Comparison of ENCODE assay signal across 7 mouse cellular contexts in the genomic region with DNA sequence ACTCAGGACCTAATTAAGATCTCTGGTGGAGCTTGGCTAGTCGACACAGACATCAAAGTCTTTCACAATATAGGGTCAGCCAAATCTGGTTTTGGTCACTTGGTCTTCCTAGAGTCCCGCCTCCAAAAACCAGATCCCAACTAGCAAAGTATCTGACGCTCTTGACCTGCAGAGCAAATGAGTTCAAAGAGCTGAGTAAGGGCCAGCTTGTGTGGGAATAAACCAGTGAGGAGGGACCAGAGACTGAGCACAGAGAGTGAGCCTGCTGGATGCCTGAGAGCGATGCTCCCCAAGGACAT. TPM values are rescaled to one million over a fixed set of nuclear protein-coding genes. Genes with fewer than 3 reads are reported as not detected.
A peak's percentile ranks its signal among the peaks of the same experiment; 100 is the strongest.
DNase-seq lines count a peak whose midpoint lies in the region; ATAC-seq and TF ChIP-seq lines count a peak whose summit lies in the region.

No protein-coding gene starts in this region.

- H3K4me3 ChIP-seq in left cerebral cortex, adult 2 months, result peak overlapping the region; percentile 69
- peak overlapping the region; percentile 56; the same call in 1 of the 2 replicates for H3K4me3 ChIP-seq in forebrain, embryonic 12.5 days (replicated peaks)
- no peak overlapping the region for H3K4me3 ChIP-seq in intestine, embryonic 16.5 days (ENCODE audit: low read length)
- peak overlapping the region; percentile 62 for H3K4me3 ChIP-seq in neural tube, embryonic 13.5 days

- intact Hi-C loops in left cerebral cortex, adult 2 months (cut with DNase I), result no loop called here

- no peak for ATAC-seq in forebrain, embryonic 12.5 days (ENCODE audit: low FRiP score)
- no peak for ATAC-seq in intestine, embryonic 16.5 days
- ATAC-seq in neural tube, embryonic 13.5 days (ENCODE audit: low read depth), result no peak

- no peaks in the 10 kb centered on the region for H3K36me3 ChIP-seq in forebrain, embryonic 12.5 days (replicated peaks)
- no peaks in the 10 kb centered on the region for H3K36me3 ChIP-seq in intestine, embryonic 16.5 days (ENCODE audit: control insufficient read depth, insufficient read depth, low read length)
- H3K36me3 ChIP-seq in neural tube, embryonic 13.5 days, result no peaks in the 10 kb centered on the region

- H3K4me1 ChIP-seq in forebrain, embryonic 12.5 days, result peaks cover 24% of the 10 kb centered on the region
- no peaks in the 10 kb centered on the region; the same call in none of the 2 replicates for H3K4me1 ChIP-seq in intestine, embryonic 16.5 days (ENCODE audit: control insufficient read depth, insufficient read depth, low read length)
- peaks cover 30% of the 10 kb centered on the region for H3K4me1 ChIP-seq in neural tube, embryonic 13.5 days (replicated peaks)

- H3K4me2 ChIP-seq in forebrain, embryonic 12.5 days, result peak overlapping the region; percentile 82
- 0 out of 2 replicates have a peak overlapping the region, but pooled peaks have one; percentile 84 for H3K4me2 ChIP-seq in intestine, embryonic 16.5 days (ENCODE audit: low read depth, low read length)
- peak overlapping the region; percentile 71 for H3K4me2 ChIP-seq in neural tube, embryonic 13.5 days

- DNase-seq in left cerebral cortex, adult 2 months (ENCODE audit: extremely low spot score in 1 of 2, low spot score in 2 of 2), result no peak
- no peak for DNase-seq in left cerebral cortex, adult 11 months (ENCODE audit: low spot score)
- no peak for DNase-seq in gastrocnemius, postnatal 25 days
- DNase-seq in left cerebral cortex, adult 18-20 months (ENCODE audit: low spot score in 2 of 2), result no peak

- peak overlapping the region; percentile 76; the same call in 1 of the 2 replicates for H3K27ac ChIP-seq in left cerebral cortex, adult 2 months
- no peak overlapping the region for H3K27ac ChIP-seq in forebrain, embryonic 12.5 days
- H3K27ac ChIP-seq in intestine, embryonic 16.5 days (ENCODE audit: low read length), result no peak overlapping the region
- no peak overlapping the region for H3K27ac ChIP-seq in neural tube, embryonic 13.5 days (replicated peaks)

- TF ChIP-seq CTCF in left cerebral cortex, adult 2 months (IDR thresholded peaks at IDR 0.05), result no peak

- no peaks in the 10 kb centered on the region for H3K9me3 ChIP-seq in forebrain, embryonic 12.5 days
- H3K9me3 ChIP-seq in intestine, embryonic 16.5 days (ENCODE audit: control insufficient read depth, low read length), result no peaks in the 10 kb centered on the region
- no peaks in the 10 kb centered on the region for H3K9me3 ChIP-seq in neural tube, embryonic 13.5 days

- H3K27me3 ChIP-seq in forebrain, embryonic 12.5 days, result peaks cover 30% of the 10 kb centered on the region
- peaks cover 14% of the 10 kb centered on the region for H3K27me3 ChIP-seq in intestine, embryonic 16.5 days (replicated peaks; ENCODE audit: control insufficient read depth, insufficient read depth, low read length)
- H3K27me3 ChIP-seq in neural tube, embryonic 13.5 days, result peaks cover 24% of the 10 kb centered on the region

- H3K9ac ChIP-seq in forebrain, embryonic 12.5 days, result peak overlapping the region; percentile 71; the same call in 1 of the 2 replicates
- H3K9ac ChIP-seq in intestine, embryonic 16.5 days (ENCODE audit: low read depth, low read length), result no peak overlapping the region
- peak overlapping the region; percentile 81; the same call in 1 of the 2 replicates for H3K9ac ChIP-seq in neural tube, embryonic 13.5 days

- 37% methylated on average over 4 of the region's 4 CpGs for WGBS in forebrain, embryonic 12.5 days
- 37% methylated on average over 4 of the region's 4 CpGs for WGBS in intestine, embryonic 16.5 days
- 38% methylated on average over 4 of the region's 4 CpGs for WGBS in neural tube, embryonic 13.5 days

RNA-seq across cellular contexts. Expression of gene Smarcd3, which starts 0.6 kb away (rescaled TPM):
- 10 to 100 TPM; 90.4 to 97.4 TPM for total RNA-seq in left cerebral cortex, adult 2 months (2021)
- polyA plus RNA-seq in forebrain, embryonic 12.5 days (2016; fragmentation: Nextera tagmentation; extraction: Ambion mirVana), result 101 and 113 TPM in 2 replicates
- 9.5 and 10.0 TPM in 2 replicates for polyA plus RNA-seq in intestine, embryonic 16.5 days (2015; fragmentation: Nextera tagmentation; extraction: Ambion mirVana)
- polyA plus RNA-seq in neural tube, embryonic 13.5 days (2015; fragmentation: Nextera tagmentation; extraction: Ambion mirVana), result 91.1 and 99.2 TPM in 2 replicates
- 100 to 1,000 TPM; 125 to 163 TPM for total RNA-seq in gastrocnemius, postnatal 25 days (2021)
- total RNA-seq in left cerebral cortex, adult 18-20 months (2021), result 100 to 1,000 TPM in 1 of 2 experiments, 10 to 100 TPM in 1; 93.6 to 103 TPM

RNA-seq across cellular contexts. Expression of gene Chpf2, which starts 38.2 kb away (rescaled TPM):
- total RNA-seq in left cerebral cortex, adult 2 months (2021), result 10 to 100 TPM; 72.6 to 78.4 TPM
- polyA plus RNA-seq in forebrain, embryonic 12.5 days (2016; fragmentation: Nextera tagmentation; extraction: Ambion mirVana), result 18.7 and 18.8 TPM in 2 replicates
- polyA plus RNA-seq in intestine, embryonic 16.5 days (2015; fragmentation: Nextera tagmentation; extraction: Ambion mirVana), result 16.3 and 18.0 TPM in 2 replicates
- 19.1 and 19.9 TPM in 2 replicates for polyA plus RNA-seq in neural tube, embryonic 13.5 days (2015; fragmentation: Nextera tagmentation; extraction: Ambion mirVana)
- total RNA-seq in gastrocnemius, postnatal 25 days (2021), result 1 to 10 TPM; 8.0 to 10.0 TPM
- total RNA-seq in left cerebral cortex, adult 18-20 months (2021), result 10 to 100 TPM; 65.9 to 76.4 TPM

RNA-seq across cellular contexts. Expression of gene Abcf2, which starts 47.5 kb away (rescaled TPM):
- total RNA-seq in left cerebral cortex, adult 2 months (2021), result 10 to 100 TPM; 82.4 to 89.0 TPM
- polyA plus RNA-seq in forebrain, embryonic 12.5 days (2016; fragmentation: Nextera tagmentation; extraction: Ambion mirVana), result 141 and 142 TPM in 2 replicates
- polyA plus RNA-seq in intestine, embryonic 16.5 days (2015; fragmentation: Nextera tagmentation; extraction: Ambion mirVana), result 75.0 and 82.7 TPM in 2 replicates
- 91.2 and 99.1 TPM in 2 replicates for polyA plus RNA-seq in neural tube, embryonic 13.5 days (2015; fragmentation: Nextera tagmentation; extraction: Ambion mirVana)
- total RNA-seq in gastrocnemius, postnatal 25 days (2021), result 10 to 100 TPM; 88.0 to 97.0 TPM
- total RNA-seq in left cerebral cortex, adult 18-20 months (2021), result 10 to 100 TPM; 89.7 to 90.5 TPM

Comparison
In these comparisons a context has a peak if more than half of its experiments do, and no peak if none do; other contexts are left out.
1. RNA of gene Chpf2, which starts 38.2 kb away (total RNA-seq): 72.6 to 78.4 TPM in left cerebral cortex, adult 2 months and 65.9 to 76.4 TPM in left cerebral cortex, adult 18-20 months; 8.0 to 10.0 TPM in gastrocnemius, postnatal 25 days; every median in the first group is over 4 times any median in the second.
2. Peak in every context shown above with its lines, with median percentiles within 50 percentile points of each other: H3K4me2 ChIP-seq.